Mouse (Mus musculus) heart, embryonic 14.5 days (tissue): ENCODE data around the gene Gm10073. TPM values are rescaled to one million over a fixed set of nuclear protein-coding genes. Genes with fewer than 3 reads are reported as not detected.
"Not testable (repeated sequence)": the region's sequence is repeated elsewhere in the genome, so short reads cannot be mapped to it uniquely, and the experiment has no call there.

ENCODE experiments used
- ATAC-seq: fragments of 200-750 bp; cut with Nextera tagmentation; 2 replicates; pipeline ENCODE4 v1.8.0; 2017; ENCODE audit warnings: low read depth, moderate TSS enrichment; ENCODE audit not compliant: insufficient number of reproducible peaks, insufficient read depth, low FRiP score
- H3K27ac ChIP-seq, 2 experiments: fragments of 200-500 bp in 1 of 2; fragments of 300-500 bp in 1 of 2; sonication (generic) in 1 of 2; replicated peaks in 1 of 2; 2 replicates each; pipeline ENCODE4 v1.5.1; 2012 to 2014; ENCODE audit warnings: low read depth in 2 of 2, low read length in 2 of 2, control low read depth in 1 of 2, mild to moderate bottlenecking in 1 of 2, mixed read lengths in 1 of 2; ENCODE audit not compliant: control insufficient read depth in 1 of 2, insufficient read depth in 1 of 2
- H3K27me3 ChIP-seq: fragments of 300-500 bp; sonication (generic); 2 replicates; pipeline ENCODE4 v1.6.1; 2014; ENCODE audit warnings: mild to moderate bottlenecking, low read length, control low read depth; ENCODE audit not compliant: control insufficient read depth, insufficient read depth
- H3K36me3 ChIP-seq: fragments of 300-500 bp; sonication (generic); 2 replicates; pipeline ENCODE4 v1.6.1; 2014; ENCODE audit warnings: mild to moderate bottlenecking, control low read depth, low read length, mixed read lengths; ENCODE audit not compliant: control insufficient read depth, insufficient read depth
- H3K4me1 ChIP-seq, 2 experiments: fragments of 200-500 bp in 1 of 2; fragments of 300-500 bp in 1 of 2; sonication (generic) in 1 of 2; 2 replicates each; pipeline ENCODE4 v1.6.1; 2012 to 2014; ENCODE audit warnings: low read length in 2 of 2, control low read depth in 1 of 2, mixed read lengths in 1 of 2; ENCODE audit not compliant: control insufficient read depth in 2 of 2, insufficient read depth in 2 of 2
- H3K4me2 ChIP-seq: fragments of 300-500 bp; sonication (generic); 2 replicates; pipeline ENCODE4 v1.6.1; 2014; ENCODE audit warnings: mild to moderate bottlenecking, low read length
- H3K4me3 ChIP-seq, 2 experiments: fragments of 200-500 bp in 1 of 2; fragments of 300-500 bp in 1 of 2; sonication (generic) in 1 of 2; 2 replicates each; pipeline ENCODE4 v1.5.1; 2012 to 2014; ENCODE audit warnings: low read length in 2 of 2, mild to moderate bottlenecking in 2 of 2, control low read depth in 1 of 2, low read depth in 1 of 2, moderate library complexity in 1 of 2; ENCODE audit not compliant: control insufficient read depth in 1 of 2, insufficient read depth in 1 of 2
- H3K9ac ChIP-seq: fragments of 300-500 bp; sonication (generic); 2 replicates; pipeline ENCODE4 v1.6.1; 2014; ENCODE audit warnings: mild to moderate bottlenecking, low read length
- H3K9me3 ChIP-seq: fragments of 300-500 bp; sonication (generic); 2 replicates; pipeline ENCODE4 v1.6.1; 2016; ENCODE audit warnings: low read length, control low read depth; ENCODE audit not compliant: control insufficient read depth
- WGBS: fragments of 180-500 bp; shearing (Covaris S2); extraction: QIAGEN DNeasy Blood & Tissue Kit; methylation state at CpG from one replicate; pipeline ENCODE4 v1.1.7; 2014; 5-methylcytosine and 5-hydroxymethylcytosine counted together
- polyA plus RNA-seq: library from polyadenylated mRNA; unstranded; fragments of >200 nt; fragmentation: Nextera tagmentation; extraction: Ambion mirVana; gene quantifications from 2 replicates; pipeline ENCODE4 v1.2.1, GENCODE M21; 2014

Gm10073 gene
- polyA plus RNA-seq, 1 experiment from 2014 or later = 9.3 TPM

GRCm38 (mm10) chr8:106581344-106582088 is 8.3 kb upstream of the Gm10073 start:
- ATAC-seq = no peak
- Histone ChIP-seq H3K36me3 (no peaks in the 10 kb centered on the region), H3K9me3 (no peaks in the 10 kb centered on the region), H3K4me1 (peaks cover 5 to 10% of the 10 kb centered on the region in 2 experiments), H3K4me3 (no peak overlapping the region), H3K4me2 (no peak overlapping the region), H3K27me3 (no peaks in the 10 kb centered on the region), H3K27ac (no peak overlapping the region), H3K9ac (no peak overlapping the region)
- 59% methylated on average over 6 of the region's 6 CpGs for WGBS

- no peak for ATAC-seq
- no peak overlapping the region for H3K27ac ChIP-seq
- H3K9ac ChIP-seq = no peak overlapping the region
- WGBS = 56% methylated on average over 2 of the region's 2 CpGs
- no peaks in the 10 kb centered on the region for H3K27me3 ChIP-seq
- H3K36me3 ChIP-seq = no peaks in the 10 kb centered on the region
- no peaks in the 10 kb centered on the region for H3K9me3 ChIP-seq
- H3K4me2 ChIP-seq = no peak overlapping the region
- H3K4me3 ChIP-seq = no peak overlapping the region
- peaks cover 5 to 10% of the 10 kb centered on the region in 2 experiments for H3K4me1 ChIP-seq
Observed at GRCm38 (mm10) chr8:106579510-106579909, 6.2 kb upstream of the Gm10073 start.

- H3K4me3 ChIP-seq = no peak overlapping the region
- WGBS = 18% methylated on average over 6 of the region's 6 CpGs
- peak overlapping the region in 1 of 2 experiments; percentile 19; a peak in 1 of 4 replicates for H3K27ac ChIP-seq
- H3K27me3 ChIP-seq = no peaks in the 10 kb centered on the region
- H3K9me3 ChIP-seq = no peaks in the 10 kb centered on the region
- H3K4me1 ChIP-seq = peaks cover 5 to 10% of the 10 kb centered on the region in 2 experiments
- no peak overlapping the region for H3K9ac ChIP-seq
- H3K36me3 ChIP-seq = no peaks in the 10 kb centered on the region
- ATAC-seq = no peak; the same call in 1 of the 2 replicates
- H3K4me2 ChIP-seq = 0 out of 2 replicates have a peak overlapping the region, but pooled peaks have one; percentile 18
Observed at GRCm38 (mm10) chr8:106576849-106577555, 3.7 kb upstream of the Gm10073 start.

GRCm38 (mm10) chr8:106574283-106574682 is 1.0 kb upstream of the Gm10073 start:
- Histone ChIP-seq H3K4me3 (no peak overlapping the region), H3K4me2 (no peak overlapping the region), H3K27ac (no peak overlapping the region), H3K36me3 (no peaks in the 10 kb centered on the region), H3K9ac (no peak overlapping the region), H3K4me1 (peaks cover 5 to 10% of the 10 kb centered on the region in 2 experiments), H3K27me3 (no peaks in the 10 kb centered on the region), H3K9me3 (no peaks in the 10 kb centered on the region)
- WGBS = 73% methylated on average over 4 of the region's 4 CpGs
- ATAC-seq = no peak

- not testable (repeated sequence) for H3K9me3 ChIP-seq, H3K27me3 ChIP-seq, H3K9ac ChIP-seq, H3K27ac ChIP-seq, H3K4me2 ChIP-seq, H3K36me3 ChIP-seq, ATAC-seq, H3K4me1 ChIP-seq, H3K4me3 ChIP-seq
- 76% methylated on average over 1 of the region's 1 CpGs for WGBS
Observed at GRCm38 (mm10) chr8:106572175-106572574, 1.1 kb downstream of the Gm10073 start.

GRCm38 (mm10) chr8:106571551-106572172 is 1.6 kb downstream of the Gm10073 start:
- no peaks in the 10 kb centered on the region for H3K27me3 ChIP-seq
- no peak for ATAC-seq
- WGBS = 78% methylated on average over 5 of the region's 5 CpGs

GRCm38 (mm10) chr8:106570386-106570785 is 2.9 kb downstream of the Gm10073 start:
- WGBS = 90% methylated on average over 4 of the region's 4 CpGs
- no peak overlapping the region for H3K4me3 ChIP-seq
- no peaks in the 10 kb centered on the region for H3K36me3 ChIP-seq
- H3K27ac ChIP-seq = no peak overlapping the region
- H3K27me3 ChIP-seq = no peaks in the 10 kb centered on the region
- no peaks in the 10 kb centered on the region; a peak in 1 of 4 replicates for H3K4me1 ChIP-seq
- no peak for ATAC-seq
- no peak overlapping the region for H3K4me2 ChIP-seq
- no peaks in the 10 kb centered on the region for H3K9me3 ChIP-seq
- H3K9ac ChIP-seq = no peak overlapping the region

More at GRCm38 (mm10) chr8:106571551-106572172, 1.6 kb downstream of the Gm10073 start:
- no peak overlapping the region for H3K9ac ChIP-seq
- H3K4me2 ChIP-seq = no peak overlapping the region
- H3K4me1 ChIP-seq = no peaks in the 10 kb centered on the region; a peak in 1 of 4 replicates
- H3K9me3 ChIP-seq = no peaks in the 10 kb centered on the region
- H3K27ac ChIP-seq = no peak overlapping the region
- H3K36me3 ChIP-seq = no peaks in the 10 kb centered on the region
- no peak overlapping the region for H3K4me3 ChIP-seq
